Mouse (Mus musculus) liver, embryonic 14.5 days (tissue): Measurements from ENCODE around the gene Gm9857.
A peak's percentile ranks its signal among the peaks of the same experiment; 100 is the strongest.

Experiments
- CTCF ChIP-seq: IDR thresholded peaks from 2 replicates; pipeline ENCODE4 v1.5.1; 2016; ENCODE audit warnings: antibody characterized with exemption, low read depth, control low read depth
- EP300 ChIP-seq: IDR thresholded peaks from 2 replicates; pipeline ENCODE4 v1.6.1; 2016; ENCODE audit warnings: antibody characterized with exemption, low read depth

- TF ChIP-seq CTCF = no peak
- peak; percentile 63 for TF ChIP-seq EP300
These were observed 33.9 kb upstream of the Gm9857 start for GRCm38 (mm10) chr3:108973980-108974660.
